Mouse (Mus musculus) kidney, adult 2 months (tissue): ENCODE data around the gene Klhdc9. TPM values are rescaled to one million over a fixed set of nuclear protein-coding genes. Genes with fewer than 3 reads are reported as not detected.

ENCODE experiments used
- DNase-seq: peaks from one replicate; pipeline ENCODE4 v3.0.0; 2021
- H3K27ac ChIP-seq: fragments of 200-500 bp; 2 replicates; pipeline ENCODE4 v1.5.1; 2012; ENCODE audit warnings: low read depth, low read length, control low read depth, inconsistent platforms; ENCODE audit not compliant: insufficient read depth
- H3K27me3 ChIP-seq: fragments of 200-500 bp; replicated peaks from 2 replicates; pipeline ENCODE4 v1.6.1; 2012; ENCODE audit warnings: mild to moderate bottlenecking, moderate library complexity, low read length, inconsistent platforms; ENCODE audit not compliant: control insufficient read depth, insufficient read depth
- H3K36me3 ChIP-seq: fragments of 200-500 bp; 2 replicates; pipeline ENCODE4 v1.6.1; 2012; ENCODE audit warnings: mild to moderate bottlenecking, moderate library complexity, low read length, inconsistent platforms; ENCODE audit not compliant: control insufficient read depth, insufficient read depth
- H3K4me1 ChIP-seq: fragments of 200-500 bp; 2 replicates; pipeline ENCODE4 v1.6.1; 2011; ENCODE audit warnings: low read length; ENCODE audit not compliant: control insufficient read depth, insufficient read depth
- H3K4me3 ChIP-seq: fragments of 200-500 bp; 2 replicates; pipeline ENCODE4 v1.5.1; 2011; ENCODE audit warnings: mild to moderate bottlenecking, low read depth, low read length, control low read depth; ENCODE audit not compliant: insufficient read depth
- CTCF ChIP-seq: fragments of 200-500 bp; conservative IDR thresholded peaks from 2 replicates; pipeline ENCODE4 v1.5.1; 2011; ENCODE audit warnings: low read depth, mild to moderate bottlenecking, control low read depth, low read length, moderate library complexity, mixed read lengths; ENCODE audit not compliant: insufficient read depth, insufficient read length
- POLR2A ChIP-seq: fragments of 200-500 bp; IDR thresholded peaks from one replicate; pipeline ENCODE4 v1.6.1; 2011; ENCODE audit warnings: low read depth, low read length, control low read depth
- WGBS: fragments of 180-500 bp; shearing (Covaris S2); methylation state at CpG from one replicate; pipeline ENCODE4 v1.1.7; 2018; 5-methylcytosine and 5-hydroxymethylcytosine counted together
- polyA plus RNA-seq: library from polyadenylated mRNA; depleted of rRNA; stranded (reverse); fragments of >200 nt; gene quantifications from 2 replicates; pipeline ENCODE4 v1.2.3, GENCODE M21; 2012

The Klhdc9 gene
- polyA plus RNA-seq, 1 experiment: 7.1 TPM

- Histone ChIP-seq H3K4me1 (no peaks in the 10 kb centered on the region; the same call in 1 of the 2 replicates), H3K27me3 (no peaks in the 10 kb centered on the region), H3K27ac (no peak overlapping the region), H3K36me3 (no peaks in the 10 kb centered on the region), H3K4me3 (no peak overlapping the region)
- no peak for DNase-seq
- TF ChIP-seq POLR2A: no peak
- no peak for TF ChIP-seq CTCF
- 76% methylated on average over 3 of the region's 3 CpGs for WGBS
These were observed 12.3 kb upstream of the Klhdc9 start for GRCm38 (mm10) chr1:171372880-171373279.

GRCm38 (mm10) chr1:171369845-171370556 lies 9.4 kb upstream of the Klhdc9 start, which contains the start of gene Nectin4:
Nectin4 (plus strand) TSS chr1:171370099.
- Histone ChIP-seq H3K36me3 (no peaks in the 10 kb centered on the region), H3K4me3 (peak within 1 kb of the TSS; percentile 23), H3K27me3 (no peaks in the 10 kb centered on the region), H3K27ac (no peak within 1 kb of the TSS), H3K4me1 (no peaks in the 10 kb centered on the region; the same call in 1 of the 2 replicates)
- no peak for TF ChIP-seq CTCF
- no peak for TF ChIP-seq POLR2A
- 38% methylated on average over 20 of the region's 20 CpGs for WGBS
- peak; percentile 47 for DNase-seq

GRCm38 (mm10) chr1:171365934-171366333 lies 5.3 kb upstream of the Klhdc9 start:
- no peak for TF ChIP-seq POLR2A
- no peak for TF ChIP-seq CTCF
- DNase-seq: no peak
- Histone ChIP-seq H3K4me3 (no peak overlapping the region), H3K4me1 (no peaks in the 10 kb centered on the region; the same call in 1 of the 2 replicates), H3K27ac (no peak overlapping the region), H3K36me3 (no peaks in the 10 kb centered on the region), H3K27me3 (no peaks in the 10 kb centered on the region)
- WGBS: 67% methylated on average over 7 of the region's 7 CpGs

GRCm38 (mm10) chr1:171361106-171362103 lies 807 bp upstream of the Klhdc9 start:
- 37% methylated on average over 16 of the region's 16 CpGs for WGBS
- peak; percentile 78 for DNase-seq
- Histone ChIP-seq H3K4me3 (peak overlapping the region; percentile 69), H3K4me1 (no peaks in the 10 kb centered on the region; the same call in 1 of the 2 replicates), H3K27me3 (no peaks in the 10 kb centered on the region), H3K27ac (peak overlapping the region; percentile 58; the same call in 1 of the 2 replicates), H3K36me3 (no peaks in the 10 kb centered on the region)
- peak; percentile 86 for TF ChIP-seq CTCF
- TF ChIP-seq POLR2A: no peak

- DNase-seq: no peak
- no peaks in the 10 kb centered on the region for H3K27me3 ChIP-seq
- 8% methylated on average over 26 of the region's 26 CpGs for WGBS
- H3K4me3 ChIP-seq: peak overlapping the region; percentile 69
- no peaks in the 10 kb centered on the region; the same call in 1 of the 2 replicates for H3K4me1 ChIP-seq
- H3K27ac ChIP-seq: peak overlapping the region; percentile 11; the same call in 1 of the 2 replicates
- H3K36me3 ChIP-seq: no peaks in the 10 kb centered on the region
- no peak for TF ChIP-seq CTCF
- no peak for TF ChIP-seq POLR2A
These were observed 345 bp downstream of the Klhdc9 start for GRCm38 (mm10) chr1:171360253-171360652.

GRCm38 (mm10) chr1:171358421-171358820 lies 2.2 kb downstream of the Klhdc9 start:
- 57% methylated on average over 4 of the region's 4 CpGs for whole genome bisulfite sequencing
- peak; percentile 37 for DNase-seq
- Histone ChIP-seq H3K4me1 (no peaks in the 10 kb centered on the region; the same call in 1 of the 2 replicates), H3K27ac (no peak overlapping the region), H3K36me3 (no peaks in the 10 kb centered on the region), H3K4me3 (no peak overlapping the region), H3K27me3 (no peaks in the 10 kb centered on the region)
- TF ChIP-seq POLR2A (no peak), CTCF (peak; percentile 37; the same call in 1 of the 2 replicates)

GRCm38 (mm10) chr1:171356814-171357213 lies 3.8 kb downstream of the Klhdc9 start:
- no peak overlapping the region for H3K27ac ChIP-seq
- 74% methylated on average over 2 of the region's 2 CpGs for WGBS
- H3K4me1 ChIP-seq: no peaks in the 10 kb centered on the region; the same call in 1 of the 2 replicates
- TF ChIP-seq CTCF (no peak), POLR2A (no peak)
- no peak overlapping the region for H3K4me3 ChIP-seq
- DNase-seq: no peak
- no peaks in the 10 kb centered on the region for H3K27me3 ChIP-seq
- no peaks in the 10 kb centered on the region for H3K36me3 ChIP-seq
